Mouse (Mus musculus) pancreas, adult 10 weeks (tissue): Measurements from ENCODE around the gene Kcnmb1. TPM values are rescaled to one million over a fixed set of nuclear protein-coding genes. Genes with fewer than 3 reads are reported as not detected.

Experiments
- polyA plus RNA-seq: library from polyadenylated mRNA; stranded (reverse); fragments of 350-450 nt; fragmentation: Illumina TruSeq; extraction: RNeasy Lipid Tissue Mini Kit (QIAGEN cat#74804); gene quantifications from one replicate; pipeline ENCODE4 v1.2.3, GENCODE M21; 2015; ENCODE audit warnings: low read depth, low replicate concordance; ENCODE audit not compliant: insufficient read depth

The Kcnmb1 gene
- 0.63 TPM for polyA plus RNA-seq

GRCm38 (mm10) chr11:33962688-33963407 is at the start of gene Kcnmb1:
Gene Kcnmb1 (plus strand): TSS chr11:33963013.

GRCm38 (mm10) chr11:33992938-33993337 is 30.1 kb downstream of the Kcnmb1 start, which contains the start of gene Kcnip1:
Gene Kcnip1 (minus strand): TSS chr11:33993152.

Other genes with a start within 250 kb of the Kcnmb1 start
- gene Kcnip1, start 30.1 kb downstream of the Kcnmb1 start, polyA plus RNA-seq, result 1.7 TPM
- 0.79 TPM for gene Lcp2, start 83.9 kb downstream of the Kcnmb1 start, polyA plus RNA-seq
- gene 4930469K13Rik, start 135.5 kb downstream of the Kcnmb1 start, polyA plus RNA-seq, result not detected
- gene Foxi1, start 245.1 kb downstream of the Kcnmb1 start, polyA plus RNA-seq, result not detected